Mouse (Mus musculus): ENCODE measurements around the gene Clcn1.

DNA sequence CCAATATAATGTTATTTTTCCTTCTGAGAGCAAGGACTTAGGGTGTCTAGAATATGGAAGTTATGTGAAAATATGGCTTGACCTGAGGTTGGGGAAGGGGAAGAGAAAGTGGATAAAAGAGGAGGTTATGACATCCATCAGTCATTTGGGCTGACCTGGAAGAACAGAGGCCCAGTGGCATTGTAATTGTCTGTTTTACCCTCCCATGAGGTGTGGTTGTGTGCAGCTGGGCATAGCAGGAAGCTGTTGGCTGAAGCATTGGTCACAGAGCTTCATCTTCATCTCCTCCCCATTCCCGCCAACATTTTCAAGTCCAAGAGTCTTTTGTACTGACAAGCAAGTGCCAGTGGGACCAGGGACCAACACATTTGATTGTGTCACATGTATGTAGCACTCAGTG, 57.8 kb downstream of the Clcn1 start:
- TF ChIP-seq POLR2A (IDR thresholded peaks at IDR 0.05; ENCODE audit: extremely low read depth, insufficient read depth, low read length) = no peak
- TF ChIP-seq CTCF (IDR thresholded peaks at IDR 0.05; ENCODE audit: low read depth, low read length) = no peak
